Mouse (Mus musculus) thymus, postnatal 14 days (tissue): Measurements from ENCODE around the gene Pan3.

Source experiments
- DNase-seq: peaks from one replicate; pipeline ENCODE4 v3.0.0; 2021

The Pan3 gene

DNA sequence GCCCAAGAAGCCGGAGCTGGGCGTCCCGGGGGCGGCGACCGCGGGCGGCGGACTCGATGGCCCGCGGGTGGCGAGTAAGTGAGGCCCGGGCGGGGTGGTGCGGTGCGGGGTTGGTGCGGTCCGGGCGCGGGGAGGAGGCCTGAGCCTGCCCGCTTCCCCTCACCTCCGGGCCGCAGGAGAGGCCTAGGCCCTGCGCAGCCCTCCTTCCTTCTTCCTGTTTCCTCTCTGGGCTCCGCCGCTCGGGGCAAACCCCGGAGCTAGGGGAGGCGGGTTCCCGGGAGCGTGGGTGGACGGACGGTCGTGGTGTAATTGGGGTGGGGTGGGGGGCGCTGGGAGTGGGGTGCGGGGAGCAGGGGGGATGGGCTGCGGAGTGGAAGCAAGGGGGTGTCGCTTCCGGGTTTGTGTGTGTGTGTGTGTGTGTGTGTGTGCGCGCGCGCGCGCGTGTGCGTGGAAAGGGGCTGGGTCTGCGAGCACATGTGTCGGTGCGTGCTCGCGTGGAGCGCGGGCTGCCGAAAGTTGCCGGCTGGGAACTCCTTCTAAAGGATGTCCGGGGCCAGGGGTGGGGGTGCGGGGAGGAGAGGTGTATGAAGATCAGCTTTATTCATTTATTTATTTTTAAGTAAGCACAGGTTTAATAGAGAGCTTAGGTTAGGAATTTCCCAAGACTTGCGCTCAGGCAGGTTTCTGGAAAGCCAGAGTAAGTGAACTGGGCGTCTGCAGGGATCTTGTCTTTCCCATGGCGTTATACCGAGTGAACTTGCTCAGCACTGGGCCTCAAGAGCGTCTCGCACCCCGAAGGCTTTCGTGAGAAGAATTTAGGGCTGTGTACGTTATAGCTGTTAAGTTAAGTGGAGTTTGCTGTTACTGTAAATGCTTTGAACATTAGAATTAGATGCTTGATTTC is 1.2 kb downstream of the Pan3 start:
- DNase-seq: peak; percentile 89

DNA sequence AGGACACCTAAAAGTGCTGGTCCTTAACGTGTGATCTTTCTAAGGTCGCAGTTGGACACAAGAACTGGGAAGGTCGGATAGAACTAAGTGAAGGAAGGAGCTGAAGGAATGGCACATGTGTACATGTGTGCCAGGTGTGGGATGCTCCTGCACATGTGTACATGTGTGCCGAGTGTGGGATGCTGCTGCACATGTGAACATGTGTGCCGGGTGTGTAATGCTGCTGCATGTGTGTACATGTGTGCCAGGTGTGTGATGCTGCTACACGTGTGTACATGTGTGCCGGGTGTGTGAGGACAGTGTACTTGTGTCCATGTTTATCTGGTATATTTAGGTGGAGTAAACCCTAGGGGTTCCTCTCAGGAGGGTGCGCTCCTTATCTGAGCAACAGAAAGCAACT is 3.0 kb downstream of the Pan3 start:
- DNase-seq: no peak

DNA sequence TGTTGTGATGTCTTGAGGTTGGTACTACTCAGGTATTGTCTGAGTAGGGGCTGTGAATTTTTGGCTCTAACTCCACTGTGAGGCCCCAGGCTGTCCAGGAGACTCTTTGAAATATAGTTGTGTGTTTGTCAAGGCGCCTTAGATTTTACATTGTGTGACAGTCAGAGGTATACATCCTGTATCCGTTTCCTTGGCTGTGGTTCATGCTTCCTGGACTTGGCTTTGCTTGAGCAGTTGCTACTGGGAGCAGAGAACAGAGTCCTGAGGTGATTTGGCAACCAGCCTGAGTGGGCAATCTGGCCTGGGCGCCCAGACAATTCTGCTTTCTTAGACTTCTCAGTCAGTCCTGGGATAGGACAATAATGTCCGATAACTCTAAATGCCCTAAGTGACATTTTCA is 5.3 kb downstream of the Pan3 start:
- peak; percentile 38 for DNase-seq

DNA sequence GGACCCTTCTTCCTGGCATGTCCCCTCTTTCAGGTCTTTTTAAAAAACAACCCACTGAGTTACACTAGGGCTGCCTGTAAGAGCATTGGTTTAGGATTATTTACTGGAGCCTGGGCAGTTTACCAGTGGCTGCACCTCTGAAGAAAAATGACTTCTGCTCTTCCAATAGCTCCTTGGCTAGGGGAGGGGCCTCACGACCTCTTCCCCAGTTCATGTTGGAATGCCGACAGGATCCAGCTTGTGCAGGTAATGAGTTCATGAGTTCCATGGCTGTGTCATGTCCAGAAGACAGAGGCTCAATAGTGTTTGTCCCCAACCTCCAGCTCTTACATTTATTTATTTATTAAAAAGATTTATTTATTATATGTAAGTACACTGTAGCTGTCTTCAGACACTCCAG is 5.8 kb downstream of the Pan3 start:
- no peak for DNase-seq

- no peak for DNase-seq
Observed at GRCm38 (mm10) chr5:147436491-147436890, 6.5 kb downstream of the Pan3 start.

DNA sequence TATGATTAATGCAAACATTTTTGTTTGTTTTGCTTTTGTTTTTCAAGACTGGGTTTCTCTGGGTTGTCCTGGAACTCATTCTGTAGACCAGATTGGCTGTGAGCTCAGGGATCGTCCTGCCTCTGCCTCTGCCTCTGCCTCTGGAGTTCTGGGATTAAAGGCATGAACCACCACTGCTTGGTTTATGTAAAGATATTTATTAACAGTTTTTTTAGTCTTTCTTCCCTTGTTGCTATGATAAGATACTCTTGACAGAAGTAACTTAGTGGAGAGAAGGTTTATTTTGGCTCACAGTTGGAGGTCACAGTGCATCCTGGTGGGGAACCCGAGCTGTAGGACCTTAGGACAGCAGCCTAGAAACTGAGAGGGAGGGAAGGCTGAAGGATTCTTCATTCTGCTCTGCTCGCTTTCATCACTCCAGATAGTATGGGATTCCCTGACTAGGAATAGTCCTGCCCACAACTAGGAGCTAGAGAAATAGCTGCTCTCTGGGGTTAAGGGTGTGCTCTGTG is 11.1 kb downstream of the Pan3 start:
- no peak for DNase-seq

DNA sequence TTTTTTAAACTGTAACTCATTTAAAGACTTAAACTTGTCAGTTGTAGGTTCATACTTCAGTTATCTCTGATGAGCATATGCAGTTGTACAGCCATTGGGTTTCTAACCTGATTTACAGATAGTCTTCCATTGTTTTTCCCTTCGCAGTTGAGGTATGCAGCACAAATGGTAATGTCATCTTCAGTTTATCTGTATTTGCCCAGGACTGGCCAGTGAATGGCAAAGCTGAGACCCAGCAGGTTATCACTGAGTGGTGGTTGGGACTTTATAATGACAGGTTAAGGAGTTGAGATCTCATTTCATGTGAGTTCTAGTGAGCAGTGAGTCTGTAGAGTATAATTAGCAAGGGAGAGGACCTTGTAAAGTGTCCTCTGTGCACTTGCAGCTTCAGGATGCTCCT is 12.0 kb downstream of the Pan3 start:
- no peak for DNase-seq

GRCm38 (mm10) chr5:147442741-147443140 is 12.8 kb downstream of the Pan3 start:
- no peak for DNase-seq

- no peak for DNase-seq
Observed at GRCm38 (mm10) chr5:147444298-147444697, 14.3 kb downstream of the Pan3 start.

DNA sequence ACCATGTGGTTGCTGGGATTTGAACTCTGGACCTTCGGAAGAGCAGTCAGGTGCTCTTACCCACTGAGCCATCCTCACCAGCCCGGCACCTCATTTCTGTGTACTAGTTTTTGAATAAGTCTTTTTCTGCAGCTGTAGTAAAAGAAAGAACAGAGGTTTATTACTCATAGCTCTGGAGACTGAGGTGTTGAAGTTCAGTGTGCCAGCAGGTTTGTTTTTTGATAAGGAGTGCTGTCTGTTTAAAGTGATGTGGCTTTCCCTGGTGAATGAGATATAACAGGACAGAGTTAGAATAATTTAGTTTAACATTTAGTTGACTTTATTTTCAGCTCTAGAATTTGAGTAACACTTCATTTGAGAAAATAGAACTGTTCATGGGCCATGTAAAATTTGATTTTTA is 14.8 kb downstream of the Pan3 start:
- no peak for DNase-seq

DNA sequence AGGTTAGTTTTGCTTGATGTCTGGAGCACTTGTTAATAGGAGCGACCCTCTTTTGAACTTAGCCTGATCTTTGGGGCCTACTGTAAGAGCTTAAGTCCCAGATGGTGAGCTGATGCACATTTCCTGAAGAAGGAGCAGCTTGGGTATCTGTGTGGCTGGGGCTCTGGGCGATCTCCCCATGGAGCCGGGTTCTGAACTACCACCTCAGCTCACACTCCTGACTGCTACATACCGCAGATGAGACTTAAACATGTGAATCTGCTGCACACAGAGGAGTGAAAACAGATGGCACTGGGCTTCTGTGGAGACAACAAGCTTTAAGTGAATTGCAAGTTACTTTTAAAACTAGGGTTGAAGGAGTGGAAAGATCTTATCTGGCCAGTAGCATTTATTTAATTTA is 15.3 kb downstream of the Pan3 start:
- DNase-seq: no peak

DNA sequence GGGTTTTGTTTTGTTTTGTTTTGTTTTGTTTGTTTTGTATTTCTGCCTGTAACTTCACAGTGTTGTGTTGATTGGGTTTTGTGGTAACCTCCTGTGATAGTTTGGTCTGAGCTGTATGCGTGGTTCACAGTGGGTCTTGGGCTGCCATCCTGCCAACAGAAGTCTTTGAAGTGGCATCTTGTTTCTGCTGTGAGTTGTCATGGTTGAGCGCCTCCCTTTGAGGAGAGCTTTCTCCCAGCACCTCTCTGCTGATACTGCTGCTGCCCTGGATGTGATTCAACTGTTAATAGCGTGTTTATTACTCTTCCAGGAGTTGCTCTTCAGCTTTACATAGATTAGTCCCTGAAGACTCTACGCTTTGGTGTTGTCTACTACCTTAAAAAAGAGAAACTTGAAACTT is 18.6 kb downstream of the Pan3 start:
- DNase-seq: peak; percentile 43

DNA sequence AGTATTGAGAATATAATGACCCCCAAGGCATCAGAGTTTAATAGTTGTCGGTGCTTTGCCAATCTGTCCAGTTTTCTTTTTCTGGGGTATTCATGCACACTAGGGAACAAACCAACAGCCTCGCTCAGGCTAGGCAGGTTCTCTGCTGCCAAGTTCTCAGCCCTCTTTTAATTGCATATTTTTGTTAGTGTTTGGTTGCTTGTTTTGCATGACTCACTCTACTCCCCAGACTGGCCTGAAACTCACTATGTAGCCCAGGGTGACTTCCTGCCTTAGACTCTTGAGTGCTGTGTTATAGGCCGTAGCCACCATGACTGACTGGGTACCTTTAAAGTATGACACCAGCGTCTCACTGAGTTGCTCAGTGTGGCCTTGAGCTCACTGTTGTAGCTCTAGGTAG is 19.0 kb downstream of the Pan3 start:
- no peak for DNase-seq

GRCm38 (mm10) chr5:147456491-147456890 is 26.5 kb downstream of the Pan3 start:
- DNase-seq: no peak

- DNase-seq: no peak
Observed at GRCm38 (mm10) chr5:147459821-147460567, 30.0 kb downstream of the Pan3 start.

- no peak for DNase-seq
Observed at GRCm38 (mm10) chr5:147463251-147463650, 33.3 kb downstream of the Pan3 start.

DNA sequence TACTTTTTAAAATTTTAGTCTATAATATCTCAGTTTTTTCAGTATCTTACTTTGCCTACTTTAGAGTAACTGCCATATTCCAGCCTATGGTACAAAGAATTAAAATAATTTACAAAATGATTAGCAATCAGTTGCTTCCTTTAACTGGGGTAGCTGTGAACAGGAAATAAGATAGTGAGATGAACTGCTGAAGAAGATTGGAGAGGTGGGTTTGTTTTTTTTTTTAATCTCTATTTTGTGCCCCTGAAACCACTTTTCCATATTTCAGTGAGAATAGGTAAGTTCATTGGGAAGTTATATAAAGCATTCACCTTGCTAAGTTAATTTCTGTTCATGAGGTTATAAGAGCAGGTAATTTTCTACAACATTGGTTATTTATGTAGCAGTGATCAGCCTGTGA is 36.4 kb downstream of the Pan3 start:
- DNase-seq: no peak

- no peak for DNase-seq
Observed at GRCm38 (mm10) chr5:147471163-147471562, 41.2 kb downstream of the Pan3 start.

- DNase-seq: no peak
Observed at GRCm38 (mm10) chr5:147473071-147473470, 43.1 kb downstream of the Pan3 start.

DNA sequence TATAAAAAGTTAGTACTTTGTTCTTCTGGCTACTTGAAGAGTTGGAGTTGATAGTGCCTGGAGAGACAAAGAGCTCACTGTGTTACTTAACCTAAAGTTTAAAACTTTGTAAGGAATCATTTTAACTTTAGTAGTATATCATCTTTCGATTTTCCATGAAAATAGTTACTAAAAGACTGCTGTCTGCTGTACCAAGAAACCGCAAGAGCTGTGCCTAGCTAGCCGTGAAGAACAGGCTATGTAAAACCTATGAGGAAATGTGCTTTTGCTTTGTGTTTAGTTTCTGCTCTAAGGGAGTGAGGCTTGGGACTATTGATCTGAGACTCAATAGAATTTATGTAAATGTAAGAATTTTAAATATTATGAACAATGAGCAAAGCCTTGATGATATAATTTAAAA is 43.9 kb downstream of the Pan3 start:
- DNase-seq: no peak

GRCm38 (mm10) chr5:147476109-147476508 is 46.1 kb downstream of the Pan3 start:
- no peak for DNase-seq

- DNase-seq: no peak
Observed at GRCm38 (mm10) chr5:147477106-147477505, 47.1 kb downstream of the Pan3 start.

- DNase-seq: no peak
Observed at GRCm38 (mm10) chr5:147479341-147479740, 49.4 kb downstream of the Pan3 start.

- DNase-seq: no peak
Observed at GRCm38 (mm10) chr5:147484142-147484541, 54.2 kb downstream of the Pan3 start.
